Mouse (Mus musculus) left cerebral cortex, adult 18-20 months (tissue): Measurements from ENCODE around the gene Mpz. TPM values are rescaled to one million over a fixed set of nuclear protein-coding genes. Genes with fewer than 3 reads are reported as not detected.
A peak's percentile ranks its signal among the peaks of the same experiment; 100 is the strongest.

Experiments
- DNase-seq, 2 experiments: peaks; one replicate each; pipeline ENCODE4 v3.0.0; 2021 to 2022; ENCODE audit warnings: low spot score in 2 of 2, mixed read lengths in 1 of 2
- total RNA-seq, 2 experiments: library from RNA; stranded (reverse); gene quantifications; 2 replicates each; pipeline ENCODE4 v1.2.3; 2021

Gene Mpz
- total RNA-seq, 2 experiments from 2014 or later = not detected

GRCm38 (mm10) chr1:171187851-171188700 is 37.6 kb downstream of the Mpz start:
- no peak for DNase-seq

- DNase-seq = no peak
Measured at GRCm38 (mm10) chr1:171189046-171189445, 38.5 kb downstream of the Mpz start.

- DNase-seq = no peak
Measured at GRCm38 (mm10) chr1:171189476-171190114, 39.1 kb downstream of the Mpz start.

- no peak for DNase-seq
Measured at GRCm38 (mm10) chr1:171190832-171191231, 40.3 kb downstream of the Mpz start.

- DNase-seq = peak in 1 of 2 experiments; percentile 3
Measured at GRCm38 (mm10) chr1:171192283-171192682, 41.8 kb downstream of the Mpz start.

- DNase-seq = no peak
Measured at GRCm38 (mm10) chr1:171193093-171193840, 42.8 kb downstream of the Mpz start.

GRCm38 (mm10) chr1:171193911-171194830 is 43.7 kb downstream of the Mpz start:
- DNase-seq = no peak

GRCm38 (mm10) chr1:171195046-171195822 is 44.7 kb downstream of the Mpz start:
- DNase-seq = no peak

GRCm38 (mm10) chr1:171195887-171196397 is 45.4 kb downstream of the Mpz start, which contains the start of gene Pcp4l1:
Gene Pcp4l1, minus strand, starts transcription at chr1:171196268.
- DNase-seq = peak; percentile 55 to 57

- DNase-seq = no peak
Measured at GRCm38 (mm10) chr1:171199532-171199931, 49.0 kb downstream of the Mpz start.

GRCm38 (mm10) chr1:171200769-171201168 is 50.3 kb downstream of the Mpz start:
- DNase-seq = no peak

- no peak for DNase-seq
Measured at GRCm38 (mm10) chr1:171203471-171204248, 53.1 kb downstream of the Mpz start.

- no peak for DNase-seq
Measured at GRCm38 (mm10) chr1:171204249-171204644, 53.7 kb downstream of the Mpz start.

GRCm38 (mm10) chr1:171205704-171206493 is 55.4 kb downstream of the Mpz start:
- no peak for DNase-seq

GRCm38 (mm10) chr1:171209409-171209808 is 58.9 kb downstream of the Mpz start:
- DNase-seq = no peak
